Mouse (Mus musculus) naive thymus-derived CD4-positive, alpha-beta T cell, adult 5 months (primary cell): ENCODE results near the gene Ccdc71. TPM values are rescaled to one million over a fixed set of nuclear protein-coding genes. Genes with fewer than 3 reads are reported as not detected.

Source experiments
- polyA plus RNA-seq: library from polyadenylated mRNA; unstranded; fragments of 100-300 nt; shearing (Covaris generic); gene quantifications from one replicate; pipeline ENCODE4 v1.2.1, GENCODE M21; 2017

Gene Ccdc71
- 43.7 TPM for polyA plus RNA-seq

DNA sequence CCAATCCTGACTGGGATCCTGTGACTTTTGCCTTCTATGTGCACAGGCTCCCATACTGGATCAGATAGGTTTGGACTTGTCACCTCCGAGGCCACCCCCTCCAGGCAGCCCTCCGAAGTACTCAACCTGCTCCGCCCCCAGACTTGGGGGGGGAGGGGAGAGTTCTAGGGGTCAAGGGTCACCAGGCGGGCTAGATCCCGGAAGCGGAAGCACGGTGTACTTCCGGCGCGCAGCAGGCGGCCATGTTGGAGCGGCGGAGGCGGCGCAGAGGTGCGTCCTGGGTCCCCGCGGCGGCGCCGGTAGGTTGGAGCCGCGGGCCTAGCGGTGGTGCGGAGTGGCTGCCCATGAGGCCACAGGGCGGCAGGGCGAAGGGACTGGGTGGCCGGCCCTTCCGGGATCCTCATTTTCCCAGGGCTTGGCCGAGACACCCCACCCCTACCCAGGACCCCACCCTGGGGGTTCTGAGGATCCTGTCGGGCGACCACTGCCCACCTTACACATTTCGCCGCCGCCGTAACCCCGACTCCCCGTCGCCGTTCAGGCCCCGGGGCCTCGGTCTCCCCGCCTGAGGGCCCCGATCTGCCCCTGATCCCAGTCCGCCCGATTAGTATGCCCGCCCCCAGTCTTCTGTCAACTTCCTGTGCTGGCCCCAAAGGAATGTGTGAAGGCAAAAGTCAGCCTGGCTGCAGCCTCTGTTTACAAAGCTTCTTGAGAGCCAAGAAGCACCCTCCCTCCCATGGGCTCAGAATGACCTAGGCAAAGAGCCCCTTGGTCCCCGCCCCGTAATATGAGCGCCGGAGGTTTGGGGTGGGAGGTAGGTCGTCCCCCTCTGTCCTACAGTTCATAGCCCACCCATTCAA, at the start of gene Ccdc71:
Gene Ccdc71 (plus strand): TSS at position 209 of the 860 bp plus-strand sequence.

DNA sequence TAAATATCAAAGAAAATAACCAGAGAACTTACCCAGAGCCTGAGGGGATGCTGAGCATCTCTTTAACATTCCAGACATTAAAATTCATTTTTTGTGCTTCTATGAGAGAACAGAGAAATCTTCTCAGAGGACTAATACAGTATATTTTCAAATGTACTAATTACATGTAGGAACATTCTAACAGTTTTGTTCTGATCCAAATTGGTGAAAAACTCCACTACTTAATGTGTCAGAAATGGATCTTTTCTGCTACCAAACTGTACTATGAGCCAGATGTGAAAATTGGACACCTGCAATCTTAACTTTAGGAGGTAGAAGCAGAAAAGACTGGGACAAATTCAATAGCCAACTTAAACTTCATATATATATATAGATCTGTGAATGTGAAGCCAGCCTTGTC, 31.9 kb upstream of the Ccdc71 start, which contains the start of gene Ccdc36:
Gene Ccdc36 (minus strand): TSS at position 101 of the 400 bp plus-strand sequence.

DNA sequence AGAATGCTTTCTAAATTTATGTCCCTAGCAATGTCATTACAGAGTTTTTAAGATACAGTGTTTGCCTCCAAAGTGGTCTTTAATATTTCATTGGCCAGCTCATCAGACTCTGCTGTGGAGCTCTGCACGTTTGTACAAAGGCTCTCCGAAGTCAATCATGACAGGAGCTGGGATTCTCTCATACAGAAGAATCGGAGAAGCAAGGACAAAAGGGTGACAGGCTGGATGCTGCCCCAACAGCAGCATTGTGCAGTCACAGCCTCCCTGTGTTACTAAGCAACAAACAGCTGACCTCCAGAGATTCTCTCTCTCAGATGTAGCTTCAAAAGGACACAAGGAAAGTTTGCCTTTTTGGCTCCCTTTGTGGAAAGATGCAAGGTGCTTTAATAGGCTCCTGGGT, 24.1 kb upstream of the Ccdc71 start, which contains the start of gene BC048562:
Gene BC048562 (plus strand): TSS at position 301 of the 400 bp plus-strand sequence.

GRCm38 (mm10) chr9:108461181-108461631, 879 bp downstream of the Ccdc71 start, which contains the start of gene Klhdc8b:
TSS of gene Klhdc8b (minus strand) at chr9:108461581.

DNA sequence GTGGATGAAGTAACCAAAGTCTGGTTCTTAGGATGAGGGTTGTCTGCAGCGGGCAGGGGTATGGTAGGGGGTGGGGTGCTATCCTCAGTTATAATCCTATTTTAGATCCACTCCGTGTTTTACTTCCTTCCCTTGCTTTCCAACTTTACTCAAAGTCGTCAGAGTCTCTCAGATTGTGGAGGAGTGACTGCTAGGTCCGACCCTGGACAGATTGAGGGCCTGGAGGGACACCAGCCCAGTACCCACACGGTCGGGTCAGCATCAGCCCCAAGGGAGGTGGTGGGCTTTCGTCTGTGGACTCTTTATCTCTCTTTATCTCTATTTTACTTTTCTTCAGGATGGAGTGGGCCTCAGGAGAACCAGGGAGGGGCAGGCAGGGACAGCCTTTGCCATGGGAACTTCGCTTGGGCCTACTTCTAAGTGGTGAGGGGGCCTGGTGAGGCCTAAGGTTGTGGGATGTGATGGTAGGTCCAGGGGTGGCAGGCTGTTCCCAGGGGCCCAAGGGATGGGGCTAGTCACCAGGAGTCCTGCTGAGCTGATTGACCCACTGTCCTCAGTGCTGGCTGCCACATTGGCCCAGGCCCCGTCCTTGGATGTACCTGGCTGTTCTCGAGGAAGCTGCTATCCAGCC, 19.5 kb downstream of the Ccdc71 start, which contains the start of gene Lamb2:
Gene Lamb2 (plus strand): TSS at position 16 of the 631 bp plus-strand sequence.

DNA sequence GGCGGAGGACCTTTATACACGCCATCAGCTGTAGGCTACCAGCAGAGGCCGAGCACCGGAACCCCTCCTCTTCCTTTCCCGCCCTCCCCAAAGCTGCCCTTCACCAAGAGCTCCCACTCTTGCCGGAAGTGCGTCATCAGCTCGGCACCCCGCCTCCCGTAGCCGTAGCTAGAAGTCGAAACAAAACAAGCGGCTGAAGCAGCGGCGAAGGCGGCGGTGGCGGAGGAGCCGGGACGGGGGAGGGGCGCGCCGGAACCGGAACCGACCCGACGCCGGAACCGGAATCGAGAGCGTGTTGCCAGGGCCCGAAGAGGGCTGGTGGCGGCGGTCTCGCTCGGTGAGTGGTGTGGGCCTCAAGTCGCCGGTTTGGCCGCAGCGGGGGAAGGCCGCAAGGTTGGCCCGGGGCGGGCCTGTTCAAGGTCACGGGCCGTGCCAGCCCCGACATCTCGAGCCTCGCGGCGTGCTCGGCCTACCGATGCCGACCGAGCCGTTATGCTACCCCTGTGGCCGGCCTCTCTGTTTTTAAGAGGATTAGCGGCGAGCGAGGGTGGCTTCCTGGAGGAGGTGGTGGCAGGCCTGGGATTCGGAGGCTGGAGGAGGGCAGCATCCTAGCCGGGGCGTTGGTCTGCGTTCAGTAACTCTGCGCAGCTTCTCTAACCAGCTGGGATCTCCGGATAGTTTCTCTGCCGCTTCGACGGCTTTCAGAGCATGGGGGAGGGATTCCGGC, 30.4 kb downstream of the Ccdc71 start, which contains the start of gene Usp19:
Gene Usp19 (plus strand): TSS at position 44 of the 727 bp plus-strand sequence.

GRCm38 (mm10) chr9:108507619-108508434, 47.5 kb downstream of the Ccdc71 start, which contains the start of gene Qars:
TSS of gene Qars (plus strand) at chr9:108507706.

Other genes with a start within 250 kb of the Ccdc71 start
- gene Dag1, start 196.6 kb upstream of the Ccdc71 start, polyA plus RNA-seq, result 25.2 TPM
- gene Nicn1, start 170.1 kb upstream of the Ccdc71 start, polyA plus RNA-seq, result 2.8 TPM
- 0.32 TPM for gene Amt, start 163.7 kb upstream of the Ccdc71 start, polyA plus RNA-seq
- 480 TPM for gene Rhoa, start 154.4 kb upstream of the Ccdc71 start, polyA plus RNA-seq
- gene Tcta, start 154.4 kb upstream of the Ccdc71 start, polyA plus RNA-seq, result 8.6 TPM
- gene Gpx1, start 121.6 kb upstream of the Ccdc71 start, polyA plus RNA-seq, result 219 TPM
- gene Usp4, start 112.7 kb upstream of the Ccdc71 start, polyA plus RNA-seq, result 119 TPM
- 1.9 TPM for gene 1700102P08Rik, start 67.7 kb upstream of the Ccdc71 start, polyA plus RNA-seq
- 0.11 TPM for gene Ccdc36, start 32.0 kb upstream of the Ccdc71 start, polyA plus RNA-seq
- gene BC048562, start 24.0 kb upstream of the Ccdc71 start, polyA plus RNA-seq, result not detected
- gene Klhdc8b, start 1.1 kb downstream of the Ccdc71 start, polyA plus RNA-seq, result 13.7 TPM
- gene Lamb2, start 19.2 kb downstream of the Ccdc71 start, polyA plus RNA-seq, result 0.57 TPM
- 208 TPM for gene Usp19, start 30.1 kb downstream of the Ccdc71 start, polyA plus RNA-seq
- 76.9 TPM for gene Qars, start 47.2 kb downstream of the Ccdc71 start, polyA plus RNA-seq
- 193 TPM for gene Qrich1, start 56.3 kb downstream of the Ccdc71 start, polyA plus RNA-seq
- 128 TPM for gene Impdh2, start 99.8 kb downstream of the Ccdc71 start, polyA plus RNA-seq
- gene Ndufaf3, start 106.9 kb downstream of the Ccdc71 start, polyA plus RNA-seq, result 19.7 TPM
- 67.8 TPM for gene Dalrd3, start 109.4 kb downstream of the Ccdc71 start, polyA plus RNA-seq
- 33.6 TPM for gene Wdr6, start 118.2 kb downstream of the Ccdc71 start, polyA plus RNA-seq
- 9.8 TPM for gene P4htm, start 137.1 kb downstream of the Ccdc71 start, polyA plus RNA-seq
- gene Arih2, start 188.9 kb downstream of the Ccdc71 start, polyA plus RNA-seq, result 182 TPM
- gene Slc25a20, start 201.6 kb downstream of the Ccdc71 start, polyA plus RNA-seq, result 18.9 TPM
- gene Prkar2a, start 228.8 kb downstream of the Ccdc71 start, polyA plus RNA-seq, result 17.3 TPM